Mouse (Mus musculus) ZHBTc4 (cell line): ENCODE data around the gene Irf2.

ENCODE experiments used
- DNase-seq: peaks from one replicate; pipeline ENCODE4 v3.0.0-alpha.2; 2011; ENCODE audit warnings: low read depth, low spot score

Gene Irf2

GRCm38 (mm10) chr8:46881755-46882419, 142.4 kb downstream of the Irf2 start:
- DNase-seq = no peak

GRCm38 (mm10) chr8:46882743-46883142, 143.2 kb downstream of the Irf2 start:
- DNase-seq = no peak

DNA sequence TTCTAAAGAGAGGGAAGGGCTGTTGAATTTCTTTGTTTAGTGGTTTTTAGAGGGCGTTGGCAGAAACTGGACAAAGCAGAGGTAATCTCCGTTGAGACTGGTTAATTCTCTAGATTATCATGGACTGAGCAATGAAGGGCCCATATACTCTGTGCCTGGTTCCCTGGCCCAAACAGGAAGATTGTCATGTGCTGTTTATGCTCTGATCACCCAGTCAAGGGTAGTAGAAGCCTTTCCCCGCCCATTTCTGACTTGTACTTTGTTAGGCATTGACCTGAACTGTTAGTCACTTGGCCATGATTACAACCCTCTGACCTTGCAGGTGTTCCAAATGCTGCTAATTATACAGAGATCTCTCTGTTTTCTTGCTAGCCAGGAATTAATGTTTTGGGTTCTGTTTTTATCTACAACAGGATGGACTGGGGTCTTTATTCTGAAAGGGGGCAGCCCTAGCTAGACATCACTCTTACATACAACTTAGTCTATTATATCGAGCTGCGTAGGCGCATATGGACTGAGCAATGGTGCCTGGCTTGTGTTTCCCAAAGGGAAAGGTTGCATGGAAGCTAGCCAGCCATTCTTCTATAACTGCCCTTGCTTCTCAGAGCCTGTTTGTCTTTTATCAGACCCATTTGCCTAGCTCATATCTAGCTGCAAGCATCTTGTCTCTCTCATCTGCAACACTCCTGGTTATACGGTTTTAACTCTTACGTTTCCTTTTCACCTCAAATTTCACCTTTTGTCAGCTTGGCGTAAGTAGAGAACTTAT, 143.9 kb downstream of the Irf2 start:
- DNase-seq = peak; percentile 21

DNA sequence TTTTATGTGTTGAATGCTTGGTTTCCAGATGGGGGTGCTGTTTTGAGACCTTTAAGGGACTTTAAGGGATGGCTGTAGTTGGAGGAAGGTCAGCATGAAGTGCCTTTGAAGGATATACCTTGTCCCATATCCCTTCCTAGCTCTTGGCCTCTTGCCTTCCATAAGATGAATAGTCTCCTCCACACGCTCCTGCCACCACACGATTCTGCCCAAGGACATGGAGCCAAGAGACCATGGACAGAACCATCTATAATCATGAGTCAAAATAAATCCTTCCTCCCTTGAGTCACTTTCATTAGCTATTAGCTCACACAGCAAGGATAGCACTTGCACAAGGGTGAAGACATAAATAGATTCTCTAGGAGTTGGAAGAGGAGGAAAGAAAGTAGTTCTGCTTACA, 146.3 kb downstream of the Irf2 start:
- DNase-seq = no peak

- no peak for DNase-seq
These were observed 146.7 kb downstream of the Irf2 start for GRCm38 (mm10) chr8:46886216-46886615.

GRCm38 (mm10) chr8:46887396-46887795, 147.9 kb downstream of the Irf2 start:
- DNase-seq = no peak

DNA sequence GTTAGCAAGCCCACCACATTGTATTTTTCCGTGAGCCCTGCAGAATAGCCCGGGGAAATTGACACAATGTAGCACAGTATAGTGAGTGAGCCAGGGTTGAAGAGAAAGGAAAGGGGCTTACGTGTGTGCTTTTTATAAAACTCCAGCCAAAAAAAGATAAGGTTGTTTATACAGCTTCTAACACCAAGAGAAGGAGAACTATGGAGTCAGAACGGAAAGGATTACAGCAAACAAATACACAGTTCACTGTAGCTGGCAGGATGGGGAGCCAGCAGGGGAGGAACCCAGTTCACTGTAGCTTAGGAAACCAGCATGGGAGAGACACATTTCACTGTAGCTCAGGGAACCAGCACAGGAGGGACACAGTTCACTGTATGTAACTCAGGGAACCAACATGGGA, 149.0 kb downstream of the Irf2 start:
- no peak for DNase-seq

DNA sequence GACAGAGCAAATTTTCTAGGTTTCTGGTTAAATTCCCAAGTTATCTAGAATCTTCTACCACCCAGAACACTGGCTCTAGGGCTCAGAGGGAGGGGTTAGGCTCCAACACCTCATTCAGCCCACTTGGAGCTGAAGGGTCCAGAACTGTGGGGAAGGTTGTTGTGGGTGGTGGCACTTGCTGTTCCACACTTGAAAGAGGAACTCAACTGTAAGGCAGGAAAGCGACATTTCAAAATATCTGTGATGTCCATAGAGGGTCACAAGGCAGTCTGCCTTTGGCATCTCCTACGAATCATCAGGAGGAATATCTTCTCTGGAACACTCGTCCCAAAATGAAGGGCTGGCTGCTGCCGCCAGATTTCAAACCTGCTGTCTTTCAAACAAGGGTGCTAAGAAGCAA, 150.7 kb downstream of the Irf2 start:
- no peak for DNase-seq

DNA sequence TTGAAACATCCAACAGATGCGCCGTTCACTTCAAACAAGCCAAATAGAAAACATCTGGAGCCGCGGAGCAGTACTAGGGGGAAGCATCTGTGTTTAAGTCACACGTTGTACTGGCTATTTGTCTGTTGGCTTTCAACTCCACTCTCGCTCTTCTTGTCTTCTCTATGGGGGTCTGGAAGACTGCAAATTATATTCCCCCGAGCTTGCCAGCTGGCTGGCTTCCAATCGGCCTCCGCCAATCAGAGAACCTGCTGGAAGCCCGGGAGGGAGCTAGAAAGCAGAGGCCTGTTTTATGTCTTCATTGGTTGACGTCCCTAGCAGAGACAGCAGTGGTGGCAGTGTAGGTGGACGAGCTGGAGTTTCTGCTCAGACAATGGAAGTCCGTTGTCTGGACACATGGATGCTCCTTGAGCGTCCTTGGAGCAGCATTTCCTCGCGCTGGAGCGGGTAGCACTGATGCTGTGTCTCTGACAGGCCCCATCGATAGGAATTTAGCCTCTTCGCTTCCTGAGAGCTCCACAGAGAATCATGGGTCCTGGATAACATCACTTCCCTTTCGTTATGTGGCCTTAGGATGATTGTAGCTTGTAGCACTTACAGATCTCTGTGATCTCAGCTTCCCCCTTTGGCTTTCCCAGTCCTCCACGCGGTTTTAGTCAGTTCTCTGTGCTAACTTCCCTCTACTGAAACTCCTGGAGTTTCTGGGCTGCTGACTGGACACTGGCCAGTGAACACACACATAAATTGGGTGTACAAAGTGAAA, 153.2 kb downstream of the Irf2 start:
- DNase-seq = no peak

DNA sequence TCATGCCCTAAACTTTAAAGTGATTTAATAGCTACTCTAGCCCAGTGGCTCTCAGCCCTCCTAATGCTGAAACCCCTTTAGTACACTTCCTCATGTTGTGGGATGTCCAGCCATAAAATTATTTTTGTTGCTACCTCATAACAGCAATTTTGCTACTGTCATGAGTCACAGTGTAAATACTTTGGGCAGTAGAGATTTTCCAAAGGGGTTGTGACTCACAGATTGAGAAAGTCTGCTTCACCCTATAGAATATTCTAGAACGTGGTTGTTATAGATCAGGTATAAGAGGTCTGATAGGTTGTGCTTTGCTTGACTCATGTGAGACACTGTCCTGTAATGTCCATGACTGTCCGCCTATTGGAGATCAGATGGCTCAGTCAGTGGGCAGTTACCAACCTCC, 154.9 kb downstream of the Irf2 start:
- no peak for DNase-seq

GRCm38 (mm10) chr8:46896005-46896404, 156.5 kb downstream of the Irf2 start:
- DNase-seq = no peak

DNA sequence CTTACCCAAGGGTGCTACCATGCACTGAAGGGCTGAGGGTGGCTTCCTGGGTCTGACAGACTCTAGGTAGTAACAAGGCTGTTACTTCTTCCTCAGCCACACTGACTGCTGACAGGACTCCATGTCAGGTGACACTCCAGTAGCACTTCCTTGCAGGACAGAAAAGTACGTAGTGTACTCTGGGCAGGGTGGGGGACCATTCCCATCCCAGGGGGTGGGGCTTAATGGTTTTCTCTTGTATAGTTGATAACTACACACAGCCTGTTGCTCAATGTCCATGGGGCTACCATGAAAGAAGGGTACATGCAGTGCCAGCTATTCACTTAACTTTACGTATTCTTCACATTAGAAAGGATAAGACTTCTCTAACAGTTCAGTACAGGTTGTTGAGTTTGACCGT, 157.2 kb downstream of the Irf2 start:
- no peak for DNase-seq
